ENCODE assay signal across 23 mouse cellular contexts in genomic region chr11:53016358-53017021, GRCm38 (mm10).
DNase-seq lines count a peak whose midpoint lies in the region; ATAC-seq and TF ChIP-seq lines count a peak whose summit lies in the region.
"Had no signal": no experiment of that assay in that cellular context is flagged by ENCODE, and none has a peak within 500 bp of the region (broad histone marks: within the 10 kb centered on the region; RNA-seq: fewer than 3 reads in every experiment).

No protein-coding gene starts in this region.

- TF ChIP-seq EP300 in lung, postnatal 0 days (IDR thresholded peaks at IDR 0.05), result 0 out of 2 replicates have a peak, but pooled peaks have one; percentile 14

- H3K27ac ChIP-seq in lung, embryonic 14.5 days (ENCODE audit: low read depth), result no peak overlapping the region
- H3K27ac ChIP-seq in lung, postnatal 0 days (ENCODE audit: low read length), result no peak overlapping the region
- no peak overlapping the region; the same call in 1 of the 2 replicates for H3K27ac ChIP-seq in stomach, embryonic 15.5 days
- H3K27ac ChIP-seq: forebrain, embryonic 10.5 days; forebrain, embryonic 13.5 days; heart, adult 2 months; heart, embryonic 10.5 days; heart, embryonic 13.5 days had no signal

- H3K9ac ChIP-seq in lung, embryonic 14.5 days, result no peak overlapping the region
- no peak overlapping the region for H3K9ac ChIP-seq in lung, postnatal 0 days (replicated peaks; ENCODE audit: low read depth)
- H3K9ac ChIP-seq in stomach, embryonic 15.5 days, result no peak overlapping the region
- H3K9ac ChIP-seq: forebrain, embryonic 13.5 days; heart, embryonic 13.5 days had no signal

- peak; percentile 31; the same call in 1 of the 2 replicates for ATAC-seq in lung, embryonic 14.5 days (ENCODE audit: insufficient read depth)
- ATAC-seq in lung, postnatal 0 days, result peak; percentile 75
- ATAC-seq in stomach, embryonic 15.5 days (ENCODE audit: insufficient read depth, low FRiP score, low read depth), result peak; percentile 77
- ATAC-seq: activated CD4-positive, CD25-positive, alpha-beta regulatory T cell, adult 4 months; forebrain, embryonic 13.5 days; forebrain, embryonic 16.5 days had no signal

- TF ChIP-seq CTCF in lung, embryonic 14.5 days (IDR thresholded peaks at IDR 0.05; ENCODE audit: low read depth), result no peak
- TF ChIP-seq CTCF in lung, postnatal 0 days (IDR thresholded peaks at IDR 0.05), result no peak

- no peaks in the 10 kb centered on the region for H3K36me3 ChIP-seq in lung, embryonic 14.5 days (ENCODE audit: insufficient read depth)
- H3K36me3 ChIP-seq in lung, postnatal 0 days (ENCODE audit: insufficient read depth, low read length), result no peaks in the 10 kb centered on the region
- H3K36me3 ChIP-seq in stomach, embryonic 15.5 days, result no peaks in the 10 kb centered on the region
- H3K36me3 ChIP-seq: forebrain, embryonic 10.5 days; heart, embryonic 10.5 days; heart, embryonic 13.5 days had no signal

- no peaks in the 10 kb centered on the region for H3K27me3 ChIP-seq in lung, embryonic 14.5 days (ENCODE audit: insufficient read depth, low read length)
- no peaks in the 10 kb centered on the region for H3K27me3 ChIP-seq in lung, postnatal 0 days (replicated peaks; ENCODE audit: insufficient read depth, low read length)
- H3K27me3 ChIP-seq in stomach, embryonic 15.5 days (replicated peaks), result no peaks in the 10 kb centered on the region
- H3K27me3 ChIP-seq: forebrain, embryonic 13.5 days had no signal

- peak; percentile 10 for DNase-seq in lung, embryonic 14.5 days
- DNase-seq in lung, postnatal 4 days, result no peak
- peak; percentile 67 for DNase-seq in lung, postnatal 0 days (ENCODE audit: low spot score)
- DNase-seq in lung, postnatal 10 days, result no peak
- DNase-seq in spleen, adult 12 weeks (ENCODE audit: low spot score), result no peak
- no peak for DNase-seq in spleen, postnatal 36 days (ENCODE audit: low spot score in 2 of 2)
- DNase-seq: adrenal gland, adult 8-10 months; adrenal gland, postnatal 25 days; cerebellum, adult 18-20 months; cerebellum, adult 9-10 months; cerebellum, postnatal 14 days; gastrocnemius, postnatal 10 days; gastrocnemius, postnatal 36 days; heart, adult 2 months; heart, postnatal 14 days; heart, postnatal 4 days had no signal

- no peaks in the 10 kb centered on the region for H3K9me3 ChIP-seq in lung, embryonic 14.5 days (ENCODE audit: low read depth, low read length)
- H3K9me3 ChIP-seq in lung, postnatal 0 days (ENCODE audit: low read length), result no peaks in the 10 kb centered on the region
- no peaks in the 10 kb centered on the region for H3K9me3 ChIP-seq in stomach, embryonic 15.5 days
- H3K9me3 ChIP-seq: forebrain, embryonic 10.5 days; forebrain, embryonic 13.5 days; heart, embryonic 10.5 days; heart, embryonic 13.5 days had no signal

- H3K4me2 ChIP-seq in lung, embryonic 14.5 days, result no peak overlapping the region
- H3K4me2 ChIP-seq in lung, postnatal 0 days (replicated peaks; ENCODE audit: low read depth, low read length), result no peak overlapping the region
- H3K4me2 ChIP-seq in stomach, embryonic 15.5 days, result no peak overlapping the region
- H3K4me2 ChIP-seq: forebrain, embryonic 13.5 days; heart, embryonic 13.5 days had no signal

- H3K4me3 ChIP-seq in lung, embryonic 14.5 days (ENCODE audit: low read depth, low read length), result no peak overlapping the region
- no peak overlapping the region for H3K4me3 ChIP-seq in lung, postnatal 0 days (ENCODE audit: low read depth, low read length)
- H3K4me3 ChIP-seq in stomach, embryonic 15.5 days (replicated peaks), result no peak overlapping the region
- H3K4me3 ChIP-seq: forebrain, embryonic 10.5 days; forebrain, embryonic 13.5 days; heart, adult 2 months; heart, embryonic 10.5 days; heart, embryonic 13.5 days had no signal

- H3K4me1 ChIP-seq in lung, embryonic 14.5 days (ENCODE audit: insufficient read depth), result no peaks in the 10 kb centered on the region
- no peaks in the 10 kb centered on the region for H3K4me1 ChIP-seq in lung, postnatal 0 days (ENCODE audit: insufficient read depth, low read depth, low read length)
- H3K4me1 ChIP-seq in stomach, embryonic 15.5 days, result no peaks in the 10 kb centered on the region
- H3K4me1 ChIP-seq: forebrain, embryonic 10.5 days; forebrain, embryonic 13.5 days; heart, embryonic 10.5 days; heart, embryonic 13.5 days had no signal

- 67% methylated on average over 7 of the region's 7 CpGs for WGBS in lung, embryonic 14.5 days
- 39% methylated on average over 7 of the region's 7 CpGs for WGBS in lung, postnatal 0 days
- 64% methylated on average over 7 of the region's 7 CpGs for WGBS in stomach, embryonic 15.5 days

Comparison
In these comparisons a context has a peak if more than half of its experiments do, and no peak if none do; other contexts are left out.
1. DNase-seq: peak in lung, embryonic 14.5 days (single experiment) and lung, postnatal 0 days (single experiment); none in lung, postnatal 4 days (0 of 2), lung, postnatal 10 days (single experiment), spleen, adult 12 weeks (single experiment) and spleen, postnatal 36 days (0 of 2).
2. Peak in every context shown above with its lines, with median percentiles within 50 percentile points of each other: ATAC-seq.